Mouse (Mus musculus) kidney, postnatal 14 days (tissue): Measurements from ENCODE around the gene Ripor1.

Experiments used
- DNase-seq: peaks from one replicate; pipeline ENCODE4 v3.0.0; 2022; ENCODE audit warnings: mixed read lengths

Ripor1 gene

GRCm38 (mm10) chr8:105629337-105629736 is 24.3 kb downstream of the Ripor1 start:
- no peak for DNase-seq

GRCm38 (mm10) chr8:105634771-105635458 is 29.9 kb downstream of the Ripor1 start:
- DNase-seq: no peak

GRCm38 (mm10) chr8:105635481-105635880 is 30.4 kb downstream of the Ripor1 start:
- no peak for DNase-seq

- DNase-seq: peak; percentile 95
Observed at GRCm38 (mm10) chr8:105636018-105636962, 31.2 kb downstream of the Ripor1 start, which contains the start of gene Ctcf. Gene Ctcf (plus strand): TSS chr8:105636568.

GRCm38 (mm10) chr8:105636963-105637510 is 32.0 kb downstream of the Ripor1 start, which contains the start of gene Agrp:
Gene Agrp (minus strand): TSS chr8:105637393.
- peak; percentile 62 for DNase-seq

- no peak for DNase-seq
Observed at GRCm38 (mm10) chr8:105637601-105638041, 32.6 kb downstream of the Ripor1 start.

GRCm38 (mm10) chr8:105638510-105638909 is 33.5 kb downstream of the Ripor1 start:
- DNase-seq: no peak

GRCm38 (mm10) chr8:105639835-105640234 is 34.8 kb downstream of the Ripor1 start:
- DNase-seq: no peak

- no peak for DNase-seq
Observed at GRCm38 (mm10) chr8:105640511-105640910, 35.5 kb downstream of the Ripor1 start.

GRCm38 (mm10) chr8:105645205-105645604 is 40.1 kb downstream of the Ripor1 start:
- no peak for DNase-seq

GRCm38 (mm10) chr8:105648929-105649328 is 43.9 kb downstream of the Ripor1 start:
- DNase-seq: no peak

GRCm38 (mm10) chr8:105657641-105658040 is 52.6 kb downstream of the Ripor1 start:
- no peak for DNase-seq

- DNase-seq: peak; percentile 36
Observed at GRCm38 (mm10) chr8:105661167-105661566, 56.1 kb downstream of the Ripor1 start.
